Mouse (Mus musculus): ENCODE data around the gene Plekha5.
A peak's percentile ranks its signal among the peaks of the same experiment; 100 is the strongest.

The Plekha5 gene

GRCm38 (mm10) chr6:140455851-140456250 lies 32.0 kb downstream of the Plekha5 start:
- DNase-seq (ENCODE audit: low spot score): no peak

GRCm38 (mm10) chr6:140456393-140457163 lies 32.7 kb downstream of the Plekha5 start:
- DNase-seq (ENCODE audit: low spot score): no peak

GRCm38 (mm10) chr6:140460398-140460797 lies 36.5 kb downstream of the Plekha5 start:
- DNase-seq (ENCODE audit: low spot score): no peak

- DNase-seq (ENCODE audit: low spot score): no peak
Measured at GRCm38 (mm10) chr6:140464818-140465217, 41.0 kb downstream of the Plekha5 start.

GRCm38 (mm10) chr6:140465946-140466646 lies 42.2 kb downstream of the Plekha5 start:
- peak; percentile 47 for DNase-seq (ENCODE audit: low spot score)

- no peak for DNase-seq (ENCODE audit: low spot score)
Measured at GRCm38 (mm10) chr6:140466841-140467240, 43.0 kb downstream of the Plekha5 start.

- no peak for DNase-seq (ENCODE audit: low spot score)
Measured at GRCm38 (mm10) chr6:140467851-140468250, 44.0 kb downstream of the Plekha5 start.

GRCm38 (mm10) chr6:140469791-140470190 lies 45.9 kb downstream of the Plekha5 start:
- DNase-seq (ENCODE audit: low spot score): no peak

GRCm38 (mm10) chr6:140471751-140472150 lies 47.9 kb downstream of the Plekha5 start:
- no peak for DNase-seq (ENCODE audit: low spot score)

- DNase-seq (ENCODE audit: low spot score): peak; percentile 60
Measured at GRCm38 (mm10) chr6:140472345-140472744, 48.5 kb downstream of the Plekha5 start.

- no peak for DNase-seq (ENCODE audit: low spot score)
Measured at GRCm38 (mm10) chr6:140475393-140476087, 51.7 kb downstream of the Plekha5 start.

- no peak for DNase-seq (ENCODE audit: low spot score)
Measured at GRCm38 (mm10) chr6:140476981-140477380, 53.1 kb downstream of the Plekha5 start.

- peak; percentile 31 for DNase-seq (ENCODE audit: low spot score)
Measured at GRCm38 (mm10) chr6:140478031-140478430, 54.2 kb downstream of the Plekha5 start.

GRCm38 (mm10) chr6:140478943-140479342 lies 55.1 kb downstream of the Plekha5 start:
- no peak for DNase-seq (ENCODE audit: low spot score)

- no peak for DNase-seq (ENCODE audit: low spot score)
Measured at GRCm38 (mm10) chr6:140480425-140481081, 56.7 kb downstream of the Plekha5 start.

- DNase-seq (ENCODE audit: low spot score): peak; percentile 87
Measured at GRCm38 (mm10) chr6:140481701-140482460, 58.0 kb downstream of the Plekha5 start.

- DNase-seq (ENCODE audit: low spot score): peak; percentile 50
Measured at GRCm38 (mm10) chr6:140484170-140484569, 60.3 kb downstream of the Plekha5 start.

GRCm38 (mm10) chr6:140485636-140486035 lies 61.8 kb downstream of the Plekha5 start:
- no peak for DNase-seq (ENCODE audit: low spot score)

- no peak for DNase-seq (ENCODE audit: low spot score)
Measured at GRCm38 (mm10) chr6:140486685-140487084, 62.8 kb downstream of the Plekha5 start.

- peak; percentile 31 for DNase-seq (ENCODE audit: low spot score)
Measured at GRCm38 (mm10) chr6:140487489-140487888, 63.6 kb downstream of the Plekha5 start.

GRCm38 (mm10) chr6:140488673-140489072 lies 64.8 kb downstream of the Plekha5 start:
- no peak for DNase-seq (ENCODE audit: low spot score)
